Mouse (Mus musculus) testis, adult 2 months (tissue): ENCODE measurements around the gene Sult6b1.

ENCODE experiments used
- CTCF ChIP-seq: fragments of 200-500 bp; IDR thresholded peaks from 2 replicates; pipeline ENCODE4 v1.5.1; 2012; ENCODE audit warnings: low read depth, mild to moderate bottlenecking, inconsistent platforms, low read length, moderate library complexity; ENCODE audit not compliant: control insufficient read depth, insufficient read depth, insufficient replicate concordance
- POLR2A ChIP-seq: fragments of 200-500 bp; IDR thresholded peaks from 2 replicates; pipeline ENCODE4 v1.6.1; 2012; ENCODE audit warnings: low read depth, mild to moderate bottlenecking, inconsistent platforms, low read length, moderate library complexity; ENCODE audit not compliant: control insufficient read depth

- TF ChIP-seq CTCF (no peak), POLR2A (no peak)
These were observed 64.4 kb downstream of the Sult6b1 start for GRCm38 (mm10) chr17:78842271-78842928.
